Mouse (Mus musculus) forebrain, embryonic 15.5 days (tissue): Measurements from ENCODE around the gene Nf2. TPM values are rescaled to one million over a fixed set of nuclear protein-coding genes. Genes with fewer than 3 reads are reported as not detected.

ENCODE experiments used
- ATAC-seq: fragments of 200-750 bp; cut with Nextera tagmentation; replicated peaks from 2 replicates; pipeline ENCODE4 v1.8.0; 2017; ENCODE audit warnings: mild to moderate bottlenecking, moderate TSS enrichment, moderate library complexity
- H3K27ac ChIP-seq: fragments of 300-500 bp; sonication (generic); replicated peaks from 2 replicates; pipeline ENCODE4 v1.5.1; 2015; ENCODE audit warnings: mild to moderate bottlenecking, inconsistent platforms
- H3K27me3 ChIP-seq: fragments of 300-500 bp; sonication (generic); 2 replicates; pipeline ENCODE4 v1.6.1; 2015; ENCODE audit warnings: inconsistent platforms
- H3K36me3 ChIP-seq: fragments of 300-500 bp; sonication (generic); 2 replicates; pipeline ENCODE4 v1.6.1; 2015; ENCODE audit warnings: mild to moderate bottlenecking, inconsistent platforms
- H3K4me1 ChIP-seq: fragments of 300-500 bp; sonication (generic); 2 replicates; pipeline ENCODE4 v1.6.1; 2015; ENCODE audit warnings: inconsistent platforms
- H3K4me2 ChIP-seq: fragments of 300-500 bp; sonication (generic); replicated peaks from 2 replicates; pipeline ENCODE4 v1.6.1; 2015; ENCODE audit warnings: mild to moderate bottlenecking, inconsistent platforms
- H3K4me3 ChIP-seq: fragments of 300-500 bp; sonication (generic); 2 replicates; pipeline ENCODE4 v1.5.1; 2015; ENCODE audit warnings: mild to moderate bottlenecking, inconsistent platforms
- H3K9ac ChIP-seq: fragments of 300-500 bp; sonication (generic); replicated peaks from 2 replicates; pipeline ENCODE4 v1.6.1; 2015; ENCODE audit warnings: mild to moderate bottlenecking, inconsistent platforms
- H3K9me3 ChIP-seq: fragments of 300-500 bp; sonication (generic); 2 replicates; pipeline ENCODE4 v1.6.1; 2016; ENCODE audit warnings: inconsistent platforms
- WGBS: fragments of 180-500 bp; shearing (Covaris S2); methylation state at CpG from one replicate; pipeline ENCODE4 v1.1.7; 2015; ENCODE audit warnings: mixed read lengths; 5-methylcytosine and 5-hydroxymethylcytosine counted together
- polyA plus RNA-seq: library from polyadenylated mRNA; unstranded; fragments of >200 nt; fragmentation: Nextera tagmentation; extraction: Ambion mirVana; gene quantifications from 2 replicates; pipeline ENCODE4 v1.2.1, GENCODE M21; 2015

Nf2 gene
- polyA plus RNA-seq, 1 experiment from 2014 or later = 67.3 TPM

GRCm38 (mm10) chr11:4861816-4862604, 12.7 kb upstream of the Nf2 start:
- no peaks in the 10 kb centered on the region for H3K27me3 ChIP-seq
- H3K4me3 ChIP-seq = no peak overlapping the region
- no peaks in the 10 kb centered on the region for H3K9me3 ChIP-seq
- H3K9ac ChIP-seq = no peak overlapping the region
- no peak overlapping the region for H3K27ac ChIP-seq
- no peak for ATAC-seq
- H3K4me1 ChIP-seq = no peaks in the 10 kb centered on the region
- no peak overlapping the region for H3K4me2 ChIP-seq
- H3K36me3 ChIP-seq = no peaks in the 10 kb centered on the region
- 57% methylated on average over 10 of the region's 11 CpGs for WGBS

GRCm38 (mm10) chr11:4860986-4861385, 11.7 kb upstream of the Nf2 start:
- Histone ChIP-seq H3K9ac (no peak overlapping the region), H3K4me3 (no peak overlapping the region), H3K4me1 (no peaks in the 10 kb centered on the region), H3K9me3 (no peaks in the 10 kb centered on the region), H3K4me2 (no peak overlapping the region), H3K27ac (no peak overlapping the region), H3K27me3 (no peaks in the 10 kb centered on the region), H3K36me3 (no peaks in the 10 kb centered on the region)
- 84% methylated on average over 1 of the region's 1 CpGs for WGBS
- no peak for ATAC-seq

- 49% methylated on average over 2 of the region's 2 CpGs for WGBS
- no peaks in the 10 kb centered on the region for H3K9me3 ChIP-seq
- no peak overlapping the region for H3K9ac ChIP-seq
- H3K27ac ChIP-seq = no peak overlapping the region
- H3K4me2 ChIP-seq = no peak overlapping the region
- no peak for ATAC-seq
- H3K36me3 ChIP-seq = no peaks in the 10 kb centered on the region
- H3K4me1 ChIP-seq = no peaks in the 10 kb centered on the region
- H3K4me3 ChIP-seq = no peak overlapping the region
- no peaks in the 10 kb centered on the region for H3K27me3 ChIP-seq
Observed at GRCm38 (mm10) chr11:4858416-4858815, 9.1 kb upstream of the Nf2 start.

GRCm38 (mm10) chr11:4854181-4854580, 4.8 kb upstream of the Nf2 start:
- no peak overlapping the region for H3K9ac ChIP-seq
- H3K27me3 ChIP-seq = no peaks in the 10 kb centered on the region
- H3K4me3 ChIP-seq = no peak overlapping the region
- 88% methylated on average over 5 of the region's 5 CpGs for WGBS
- no peak overlapping the region for H3K27ac ChIP-seq
- no peak for ATAC-seq
- no peaks in the 10 kb centered on the region for H3K4me1 ChIP-seq
- no peaks in the 10 kb centered on the region for H3K36me3 ChIP-seq
- H3K4me2 ChIP-seq = no peak overlapping the region
- H3K9me3 ChIP-seq = no peaks in the 10 kb centered on the region

GRCm38 (mm10) chr11:4853021-4853420, 3.7 kb upstream of the Nf2 start:
- Histone ChIP-seq H3K27ac (no peak overlapping the region), H3K27me3 (no peaks in the 10 kb centered on the region), H3K36me3 (no peaks in the 10 kb centered on the region), H3K4me1 (peaks cover 7% of the 10 kb centered on the region), H3K9me3 (no peaks in the 10 kb centered on the region), H3K9ac (no peak overlapping the region), H3K4me2 (no peak overlapping the region), H3K4me3 (no peak overlapping the region)
- ATAC-seq = no peak

GRCm38 (mm10) chr11:4850404-4850803, 1.1 kb upstream of the Nf2 start:
- Histone ChIP-seq H3K4me1 (peaks cover 25% of the 10 kb centered on the region), H3K4me3 (no peak overlapping the region), H3K4me2 (no peak overlapping the region), H3K9me3 (no peaks in the 10 kb centered on the region), H3K27me3 (no peaks in the 10 kb centered on the region), H3K27ac (no peak overlapping the region), H3K36me3 (no peaks in the 10 kb centered on the region), H3K9ac (no peak overlapping the region)
- ATAC-seq = no peak
- 88% methylated on average over 2 of the region's 2 CpGs for WGBS

- H3K27ac ChIP-seq = peak overlapping the region; percentile 80
- WGBS = under 1% methylated on average over 50 of the region's 50 CpGs
- no peaks in the 10 kb centered on the region for H3K9me3 ChIP-seq
- H3K4me2 ChIP-seq = peak overlapping the region; percentile 81
- H3K27me3 ChIP-seq = no peaks in the 10 kb centered on the region
- peak overlapping the region; percentile 99 for H3K4me3 ChIP-seq
- peak overlapping the region; percentile 96 for H3K9ac ChIP-seq
- peak; percentile 0; the same call in 1 of the 2 replicates for ATAC-seq
- peaks cover 25% of the 10 kb centered on the region for H3K4me1 ChIP-seq
- no peaks in the 10 kb centered on the region for H3K36me3 ChIP-seq
Observed at GRCm38 (mm10) chr11:4848483-4849248, 670 bp downstream of the Nf2 start.

- no peak for ATAC-seq
- H3K9me3 ChIP-seq = no peaks in the 10 kb centered on the region
- no peak overlapping the region for H3K4me2 ChIP-seq
- WGBS = 88% methylated on average over 3 of the region's 3 CpGs
- no peak overlapping the region for H3K4me3 ChIP-seq
- no peaks in the 10 kb centered on the region for H3K27me3 ChIP-seq
- H3K27ac ChIP-seq = no peak overlapping the region
- H3K9ac ChIP-seq = no peak overlapping the region
- no peaks in the 10 kb centered on the region for H3K4me1 ChIP-seq
- H3K36me3 ChIP-seq = no peaks in the 10 kb centered on the region
Observed at GRCm38 (mm10) chr11:4840942-4841526, 8.3 kb downstream of the Nf2 start.

- WGBS = 96% methylated on average over 1 of the region's 1 CpGs
- no peak for ATAC-seq
Observed at GRCm38 (mm10) chr11:4838235-4838634, 11.1 kb downstream of the Nf2 start.

GRCm38 (mm10) chr11:4837342-4837741, 12.0 kb downstream of the Nf2 start:
- Histone ChIP-seq H3K27me3 (no peaks in the 10 kb centered on the region), H3K36me3 (no peaks in the 10 kb centered on the region), H3K4me2 (no peak overlapping the region), H3K4me1 (no peaks in the 10 kb centered on the region), H3K9ac (no peak overlapping the region), H3K27ac (no peak overlapping the region), H3K4me3 (no peak overlapping the region), H3K9me3 (no peaks in the 10 kb centered on the region)
- WGBS = 86% methylated on average over 5 of the region's 5 CpGs
- ATAC-seq = no peak

More at GRCm38 (mm10) chr11:4838235-4838634, 11.1 kb downstream of the Nf2 start:
- no peaks in the 10 kb centered on the region for H3K9me3 ChIP-seq
- no peak overlapping the region for H3K27ac ChIP-seq
- H3K4me1 ChIP-seq = no peaks in the 10 kb centered on the region
- H3K27me3 ChIP-seq = no peaks in the 10 kb centered on the region
- H3K9ac ChIP-seq = no peak overlapping the region
- H3K36me3 ChIP-seq = no peaks in the 10 kb centered on the region
- H3K4me3 ChIP-seq = no peak overlapping the region
- H3K4me2 ChIP-seq = no peak overlapping the region

- Histone ChIP-seq H3K9ac (no peak overlapping the region), H3K9me3 (no peaks in the 10 kb centered on the region), H3K4me1 (no peaks in the 10 kb centered on the region), H3K36me3 (no peaks in the 10 kb centered on the region), H3K27me3 (no peaks in the 10 kb centered on the region), H3K4me3 (no peak overlapping the region), H3K27ac (no peak overlapping the region), H3K4me2 (no peak overlapping the region)
- no peak; the same call in 1 of the 2 replicates for ATAC-seq
- WGBS = 72% methylated on average over 6 of the region's 6 CpGs
Observed at GRCm38 (mm10) chr11:4836755-4837154, 12.6 kb downstream of the Nf2 start.

- 87% methylated on average over 6 of the region's 6 CpGs for WGBS
- Histone ChIP-seq H3K27ac (no peak overlapping the region), H3K4me2 (no peak overlapping the region), H3K36me3 (no peaks in the 10 kb centered on the region), H3K4me1 (peaks cover 3% of the 10 kb centered on the region; the same call in 1 of the 2 replicates), H3K9me3 (no peaks in the 10 kb centered on the region), H3K4me3 (no peak overlapping the region), H3K9ac (no peak overlapping the region), H3K27me3 (no peaks in the 10 kb centered on the region)
- no peak for ATAC-seq
Observed at GRCm38 (mm10) chr11:4835436-4835835, 13.9 kb downstream of the Nf2 start.
